Mouse (Mus musculus): Measurements from ENCODE around the gene Susd5. TPM values are rescaled to one million over a fixed set of nuclear protein-coding genes. Genes with fewer than 3 reads are reported as not detected.
"Not testable (repeated sequence)": the region's sequence is repeated elsewhere in the genome, so short reads cannot be mapped to it uniquely, and the experiment has no call there.

The Susd5 gene
- polyA plus RNA-seq, 1 experiment from 2014 or later, result 0.33 TPM

DNA sequence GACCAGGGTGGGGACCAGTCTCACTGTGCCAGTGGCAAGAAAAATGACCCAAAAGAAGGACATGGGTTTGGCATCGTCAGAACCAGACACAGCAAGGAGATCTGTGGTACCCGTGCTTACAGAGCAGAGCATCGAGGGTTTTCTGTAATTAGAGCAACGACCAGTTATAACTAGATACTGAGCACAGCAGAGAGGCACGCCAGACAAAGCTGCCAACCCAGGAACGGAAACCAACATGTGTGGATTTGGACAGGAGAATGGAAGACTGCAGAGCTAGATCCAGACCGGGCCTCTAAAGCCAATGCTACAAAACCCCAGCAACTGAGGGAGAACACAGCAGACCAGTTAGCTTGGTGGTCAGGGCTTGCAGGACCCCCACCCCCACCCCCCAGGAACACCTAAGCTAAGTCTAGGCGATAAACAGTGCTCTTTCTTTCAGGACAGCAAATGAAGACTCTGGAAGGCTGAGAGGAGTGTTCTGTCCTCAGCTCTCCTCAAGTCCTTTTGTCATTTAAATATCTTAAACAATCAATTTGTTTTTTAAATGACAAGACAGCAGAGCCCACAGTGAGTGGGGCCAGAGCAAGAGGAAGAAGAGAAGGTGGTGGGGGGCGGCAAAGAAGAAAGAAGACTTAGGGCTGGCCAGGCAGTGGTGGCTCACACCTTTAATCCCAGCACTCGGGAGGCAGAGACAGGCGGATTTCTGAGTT is 30.3 kb downstream of the Susd5 start:
- Histone ChIP-seq H3K4me1 (no peaks in the 10 kb centered on the region), H3K9ac (no peak overlapping the region), H3K36me3 (no peaks in the 10 kb centered on the region), H3K27ac (no peak overlapping the region), H3K9me3 (no peaks in the 10 kb centered on the region), H3K27me3 (replicated peaks) (no peaks in the 10 kb centered on the region), H3K4me2 (no peak overlapping the region), H3K4me3 (replicated peaks) (no peak overlapping the region)
- ATAC-seq (ENCODE audit: insufficient read depth, low FRiP score, low read depth), result no peak
- WGBS, result 76% methylated on average over 11 of the region's 11 CpGs

DNA sequence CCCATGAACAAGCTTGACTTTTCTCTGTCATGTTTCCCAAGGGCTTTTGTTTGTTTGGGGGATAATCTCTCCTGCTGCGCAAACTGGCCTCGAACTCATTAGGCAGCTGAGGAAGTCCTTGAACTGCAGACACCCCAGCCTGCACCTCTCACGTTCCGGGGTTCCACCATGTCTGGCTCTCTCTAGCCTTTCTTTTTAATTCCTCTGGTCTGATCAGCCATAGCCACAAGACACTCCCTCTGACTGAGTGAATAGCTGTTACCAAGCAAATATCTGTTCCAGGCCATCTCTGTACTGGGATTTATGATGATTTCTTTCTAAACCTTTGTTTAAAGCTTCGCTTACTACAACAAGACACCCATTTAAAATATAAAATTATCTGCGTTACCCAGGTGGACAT is 31.9 kb downstream of the Susd5 start:
- not testable (repeated sequence) for H3K27me3 ChIP-seq (replicated peaks); H3K9me3 ChIP-seq; H3K4me1 ChIP-seq; H3K27ac ChIP-seq; H3K4me3 ChIP-seq (replicated peaks); ATAC-seq (ENCODE audit: insufficient read depth, low FRiP score, low read depth); H3K4me2 ChIP-seq; H3K36me3 ChIP-seq; H3K9ac ChIP-seq
- 83% methylated on average over 6 of the region's 6 CpGs for WGBS

DNA sequence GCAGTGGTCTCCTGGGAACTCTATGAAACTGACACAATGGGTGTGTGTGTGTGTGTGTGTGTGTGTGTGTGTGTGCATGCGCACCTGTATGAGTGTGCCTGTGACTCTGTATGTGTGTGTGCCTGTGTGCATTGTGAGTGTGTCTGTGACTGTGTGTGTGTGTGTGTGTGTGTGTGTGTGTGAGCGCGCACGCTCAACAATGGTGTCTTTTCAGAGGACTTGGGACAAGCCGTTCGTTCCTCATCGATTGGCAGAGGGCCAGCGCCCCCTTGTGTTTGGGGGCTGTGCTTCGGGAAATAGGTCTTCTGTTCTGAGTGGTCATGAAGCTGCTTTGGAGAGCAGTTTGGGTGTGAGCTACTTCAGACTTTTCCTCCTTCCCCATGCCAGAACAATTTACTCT is 35.2 kb downstream of the Susd5 start:
- 0 out of 2 replicates have a peak, but pooled peaks have one; percentile 5 for ATAC-seq (ENCODE audit: insufficient read depth, low FRiP score, low read depth)
- H3K27ac ChIP-seq; H3K4me3 ChIP-seq (replicated peaks); H3K9me3 ChIP-seq; H3K36me3 ChIP-seq; H3K27me3 ChIP-seq (replicated peaks); H3K4me2 ChIP-seq; H3K4me1 ChIP-seq; H3K9ac ChIP-seq: not testable (repeated sequence)
- 10% methylated on average over 9 of the region's 9 CpGs for WGBS

DNA sequence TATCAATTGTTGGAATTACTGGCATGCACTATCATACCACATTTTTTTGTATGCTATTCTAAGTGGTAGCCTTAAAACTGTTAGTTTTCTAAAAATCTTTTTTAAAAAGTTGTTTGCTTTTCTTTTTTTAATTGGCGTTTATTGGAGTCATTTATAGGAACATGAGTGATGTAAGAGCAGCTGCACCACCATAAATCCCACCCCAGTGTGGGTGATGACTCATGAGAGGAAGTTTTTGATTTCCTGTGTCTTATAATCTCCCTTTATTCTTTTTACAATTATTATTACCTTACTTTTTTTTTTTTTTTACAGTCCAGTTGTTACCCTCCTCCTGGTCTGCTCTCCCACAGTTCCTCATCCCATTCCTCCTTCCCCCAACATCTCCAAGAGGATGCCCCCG is 37.9 kb downstream of the Susd5 start:
- WGBS, result 78% methylated on average over 2 of the region's 2 CpGs
- Histone ChIP-seq H3K36me3 (no peaks in the 10 kb centered on the region), H3K9ac (no peak overlapping the region), H3K27me3 (replicated peaks) (no peaks in the 10 kb centered on the region), H3K4me2 (no peak overlapping the region), H3K27ac (no peak overlapping the region), H3K9me3 (no peaks in the 10 kb centered on the region), H3K4me1 (no peaks in the 10 kb centered on the region), H3K4me3 (replicated peaks) (no peak overlapping the region)
- no peak for ATAC-seq (ENCODE audit: insufficient read depth, low FRiP score, low read depth)

DNA sequence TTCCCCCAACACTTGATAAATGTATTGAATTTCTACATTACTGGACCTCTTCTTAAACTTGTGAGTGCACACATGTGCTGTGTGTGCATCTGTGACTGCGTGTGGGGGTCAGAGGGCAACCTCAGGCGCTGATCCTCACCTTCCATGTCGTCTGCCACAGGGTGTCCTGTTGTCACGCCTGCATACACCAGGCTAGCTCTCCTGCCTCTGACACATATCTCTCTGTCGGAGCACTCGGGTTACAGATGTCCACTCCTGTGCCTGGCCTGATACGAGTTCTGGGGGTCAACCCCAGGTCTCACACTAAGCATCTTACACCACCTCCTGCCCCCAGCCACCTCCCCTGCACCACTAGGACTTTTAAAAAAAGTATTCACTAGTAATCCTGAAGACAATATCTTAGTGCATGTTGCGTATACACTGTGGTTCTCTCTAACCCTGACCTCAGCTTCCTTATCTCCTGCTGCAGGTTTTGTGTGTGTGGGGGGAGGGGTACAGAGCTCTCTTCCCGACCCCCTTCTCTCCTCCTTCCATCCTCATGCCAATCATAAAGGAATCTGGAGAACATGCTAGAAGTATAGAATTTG is 41.9 kb downstream of the Susd5 start:
- H3K36me3 ChIP-seq, result no peaks in the 10 kb centered on the region
- H3K9ac ChIP-seq, result no peak overlapping the region
- no peak overlapping the region for H3K27ac ChIP-seq
- H3K4me3 ChIP-seq (replicated peaks), result no peak overlapping the region
- 52% methylated on average over 9 of the region's 9 CpGs for WGBS
- H3K9me3 ChIP-seq, result no peaks in the 10 kb centered on the region
- no peak overlapping the region for H3K4me2 ChIP-seq
- no peaks in the 10 kb centered on the region for H3K27me3 ChIP-seq (replicated peaks)
- no peak for ATAC-seq (ENCODE audit: insufficient read depth, low FRiP score, low read depth)
- no peaks in the 10 kb centered on the region for H3K4me1 ChIP-seq

DNA sequence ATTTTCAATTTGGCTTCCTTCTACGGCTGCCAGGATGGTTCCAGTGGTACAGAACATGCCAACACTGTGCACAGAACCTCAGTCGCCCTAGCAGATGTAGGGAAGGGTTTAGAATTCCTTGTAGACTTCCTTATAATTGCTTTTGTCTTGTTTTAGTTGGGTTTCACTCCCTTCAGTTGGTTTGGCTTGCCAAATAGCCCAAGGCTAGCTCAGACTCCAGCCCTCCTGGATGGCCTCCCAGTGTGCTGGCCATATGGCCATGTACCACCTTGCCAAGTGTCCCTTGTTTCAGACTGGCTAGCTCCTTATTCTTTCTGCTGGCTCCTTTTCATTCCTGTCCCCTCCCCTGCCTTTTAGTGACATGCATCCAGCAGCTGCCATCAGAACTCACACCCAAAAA is 53.3 kb downstream of the Susd5 start:
- ATAC-seq (ENCODE audit: insufficient read depth, low FRiP score, low read depth), result no peak
- H3K4me2 ChIP-seq, result no peak overlapping the region
- H3K9ac ChIP-seq, result no peak overlapping the region
- H3K27me3 ChIP-seq (replicated peaks), result no peaks in the 10 kb centered on the region
- H3K36me3 ChIP-seq, result no peaks in the 10 kb centered on the region
- WGBS, result 77% methylated on average over 2 of the region's 2 CpGs
- H3K4me3 ChIP-seq (replicated peaks), result no peak overlapping the region
- H3K27ac ChIP-seq, result no peak overlapping the region
- H3K4me1 ChIP-seq, result no peaks in the 10 kb centered on the region
- no peaks in the 10 kb centered on the region for H3K9me3 ChIP-seq

DNA sequence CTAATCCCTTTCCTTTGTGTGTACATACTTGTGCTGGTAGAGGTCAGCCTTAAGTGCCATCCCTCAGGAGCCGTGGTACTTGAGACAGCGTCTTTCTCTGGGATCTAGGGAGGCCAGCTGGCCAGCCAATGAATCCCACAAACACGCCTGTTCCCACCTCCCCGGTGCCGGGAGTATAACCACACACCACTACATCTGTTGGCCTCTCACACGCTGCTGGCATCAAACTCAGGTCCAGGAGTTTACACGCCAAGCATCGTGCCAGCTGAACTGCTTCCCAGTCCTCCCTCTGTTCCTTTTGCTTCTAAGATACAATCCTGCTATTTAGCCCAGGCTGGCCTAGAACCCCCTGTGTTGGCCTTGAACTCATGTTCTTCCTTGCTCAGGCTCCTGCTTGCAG is 54.2 kb downstream of the Susd5 start:
- no peaks in the 10 kb centered on the region for H3K9me3 ChIP-seq
- no peak overlapping the region for H3K9ac ChIP-seq
- no peaks in the 10 kb centered on the region for H3K4me1 ChIP-seq
- no peak overlapping the region for H3K4me2 ChIP-seq
- WGBS, result 84% methylated on average over 8 of the region's 8 CpGs
- H3K27ac ChIP-seq, result no peak overlapping the region
- ATAC-seq (ENCODE audit: insufficient read depth, low FRiP score, low read depth), result no peak
- H3K27me3 ChIP-seq (replicated peaks), result no peaks in the 10 kb centered on the region
- H3K4me3 ChIP-seq (replicated peaks), result no peak overlapping the region
- no peaks in the 10 kb centered on the region for H3K36me3 ChIP-seq

DNA sequence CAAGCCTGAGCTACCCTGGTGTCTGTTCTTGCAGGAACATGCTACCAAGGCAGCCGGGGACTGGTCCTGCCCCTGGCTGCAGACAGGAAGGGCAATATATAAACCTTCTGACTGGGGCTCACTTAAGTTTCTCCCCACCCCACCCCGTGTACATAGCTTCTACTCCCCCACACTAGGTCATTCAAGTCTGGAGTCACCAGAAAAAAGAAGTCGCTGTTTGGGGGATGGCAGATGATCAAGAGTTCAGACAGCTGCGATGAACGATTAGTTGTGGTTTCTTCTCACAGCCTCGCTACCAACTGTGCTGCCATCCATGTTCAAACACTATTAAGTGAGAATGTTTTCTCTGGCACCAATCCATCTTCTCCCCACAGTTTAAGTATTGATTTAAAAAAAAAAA is 55.3 kb downstream of the Susd5 start:
- ATAC-seq (ENCODE audit: insufficient read depth, low FRiP score, low read depth), result no peak
- no peak overlapping the region for H3K9ac ChIP-seq
- H3K4me3 ChIP-seq (replicated peaks), result no peak overlapping the region
- WGBS, result 52% methylated on average over 6 of the region's 6 CpGs
- no peak overlapping the region for H3K27ac ChIP-seq
- H3K36me3 ChIP-seq, result no peaks in the 10 kb centered on the region
- H3K4me1 ChIP-seq, result no peaks in the 10 kb centered on the region
- H3K27me3 ChIP-seq (replicated peaks), result no peaks in the 10 kb centered on the region
- no peaks in the 10 kb centered on the region for H3K9me3 ChIP-seq
- H3K4me2 ChIP-seq, result no peak overlapping the region

DNA sequence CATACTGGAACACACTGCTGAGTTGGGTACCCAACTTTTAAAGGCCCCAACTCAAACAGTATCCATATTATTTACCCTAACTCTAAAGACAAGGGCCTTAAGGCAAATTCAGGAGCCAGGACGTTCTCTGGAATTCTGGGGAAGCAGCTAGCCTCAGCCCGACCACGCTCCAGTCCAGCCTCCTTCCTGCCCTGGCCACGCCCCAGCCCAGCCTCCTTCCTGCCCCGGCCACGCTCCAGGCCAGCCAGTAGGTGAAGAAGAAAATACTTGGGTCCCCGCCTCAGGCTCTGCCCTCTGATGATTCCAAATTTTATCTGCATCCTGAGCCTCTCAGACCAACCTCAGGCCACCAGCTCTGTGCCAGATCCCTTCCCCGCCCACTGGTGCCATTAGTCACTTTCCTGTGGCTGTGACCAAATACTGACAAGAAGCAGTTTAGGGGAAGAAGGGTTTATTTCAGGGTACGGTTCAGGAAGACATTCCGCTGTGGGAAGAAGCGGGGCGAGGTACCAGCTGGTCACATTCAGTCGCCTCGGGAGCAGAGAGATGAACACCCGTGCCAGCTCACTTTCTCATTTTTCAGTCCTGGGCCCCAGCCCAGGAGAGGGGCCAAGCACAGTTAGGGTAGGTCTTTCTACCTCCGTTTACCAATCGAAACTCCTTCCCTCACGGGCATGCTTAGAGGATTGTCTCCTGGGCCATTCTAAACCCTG is 57.1 kb downstream of the Susd5 start:
- Histone ChIP-seq H3K4me2 (no peak overlapping the region), H3K9me3 (no peaks in the 10 kb centered on the region), H3K9ac (no peak overlapping the region), H3K4me3 (replicated peaks) (no peak overlapping the region), H3K4me1 (no peaks in the 10 kb centered on the region), H3K27ac (no peak overlapping the region), H3K27me3 (replicated peaks) (no peaks in the 10 kb centered on the region), H3K36me3 (no peaks in the 10 kb centered on the region)
- 76% methylated on average over 18 of the region's 18 CpGs for WGBS
- ATAC-seq (ENCODE audit: insufficient read depth, low FRiP score, low read depth), result no peak

DNA sequence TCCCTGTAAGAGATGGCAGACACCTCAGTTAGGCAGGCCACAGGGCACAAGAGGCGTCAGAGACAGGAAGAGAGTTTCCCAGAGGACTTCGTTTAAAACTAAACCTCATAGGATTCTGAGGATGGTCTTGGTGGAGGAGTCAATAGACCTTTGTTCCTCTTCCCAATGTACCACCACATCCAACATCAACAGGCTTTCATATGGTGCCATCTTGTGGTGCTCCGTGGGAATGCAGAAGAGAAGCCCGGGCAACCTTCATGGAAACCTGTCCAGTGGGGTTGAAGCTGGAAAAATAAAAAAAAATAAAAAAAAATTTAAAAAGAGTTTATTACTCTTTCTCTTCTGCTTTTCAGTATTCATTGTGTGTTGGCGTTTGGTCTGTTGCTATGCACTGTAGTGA is 59.7 kb downstream of the Susd5 start:
- WGBS, result 28% methylated on average over 5 of the region's 5 CpGs
- not testable (repeated sequence) for H3K36me3 ChIP-seq; H3K27ac ChIP-seq; H3K9me3 ChIP-seq; ATAC-seq (ENCODE audit: insufficient read depth, low FRiP score, low read depth); H3K4me3 ChIP-seq (replicated peaks); H3K27me3 ChIP-seq (replicated peaks); H3K4me1 ChIP-seq; H3K9ac ChIP-seq; H3K4me2 ChIP-seq

DNA sequence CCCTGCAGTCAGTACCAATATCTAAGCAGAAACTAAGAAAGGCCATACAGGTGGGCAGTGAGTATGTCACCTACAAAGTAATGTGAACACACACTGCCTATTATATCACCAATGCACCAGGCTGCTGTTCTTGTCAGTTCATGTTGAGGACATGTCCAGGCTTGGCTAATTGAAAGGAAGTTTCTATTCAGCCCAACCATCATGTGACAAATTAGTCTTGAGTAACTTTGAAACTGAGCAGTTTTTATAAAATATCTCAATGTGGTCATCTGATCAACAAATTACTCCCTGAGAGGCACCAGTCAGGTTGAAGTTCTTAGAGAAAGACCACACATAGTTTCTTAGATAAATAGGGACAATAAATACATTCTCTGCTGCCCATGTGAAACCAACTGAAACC is 65.9 kb downstream of the Susd5 start:
- H3K27ac ChIP-seq; H3K4me3 ChIP-seq (replicated peaks); H3K9me3 ChIP-seq; H3K27me3 ChIP-seq (replicated peaks); H3K4me2 ChIP-seq; H3K4me1 ChIP-seq; H3K9ac ChIP-seq; ATAC-seq (ENCODE audit: insufficient read depth, low FRiP score, low read depth); H3K36me3 ChIP-seq: not testable (repeated sequence)

DNA sequence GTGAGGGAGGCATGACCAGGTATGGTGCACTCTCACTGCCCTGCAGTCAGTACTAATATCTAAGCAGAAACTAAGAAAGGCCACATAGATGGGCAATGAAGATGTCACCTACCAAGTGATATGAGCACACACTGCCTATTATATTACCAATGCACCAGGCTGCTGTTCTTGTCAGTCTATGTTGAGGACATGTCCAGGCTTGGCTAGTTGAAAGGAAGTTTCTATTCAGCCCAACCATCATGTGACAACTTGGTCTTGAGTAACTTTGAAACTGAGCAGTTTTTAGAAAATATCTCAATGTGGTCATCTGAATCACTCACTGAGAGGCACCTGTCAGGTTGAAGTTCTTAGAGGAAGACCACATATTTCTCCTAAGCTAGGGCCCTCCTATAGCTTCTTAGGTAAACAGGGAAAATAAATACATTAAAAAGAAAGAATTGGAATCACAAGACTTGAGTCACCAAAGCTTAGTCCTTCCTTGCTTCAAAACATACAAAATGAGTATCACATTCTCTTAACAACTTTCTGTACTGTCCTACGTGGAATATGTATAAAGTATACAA is 72.4 kb downstream of the Susd5 start:
- ATAC-seq (ENCODE audit: insufficient read depth, low FRiP score, low read depth); H3K9me3 ChIP-seq: not testable (repeated sequence)
- 65% methylated on average over 1 of the region's 1 CpGs for WGBS

More for the DNA sequence above, 72.4 kb downstream of the Susd5 start:
- not testable (repeated sequence) for H3K4me3 ChIP-seq (replicated peaks); H3K4me1 ChIP-seq; H3K4me2 ChIP-seq; H3K27ac ChIP-seq; H3K27me3 ChIP-seq (replicated peaks); H3K36me3 ChIP-seq; H3K9ac ChIP-seq
